Mouse (Mus musculus) embryonic fibroblast, embryonic 13.5 days (primary cell): ENCODE measurements at regions not wholly inside any gene's neighbourhood (a gene's known extent, or its start where the extent isn't known, plus 50 kb on each side); places are given as distances from the start of the nearest gene placed in this dataset.

Experiments
- H3K27ac ChIP-seq: 2 replicates; pipeline ENCODE4 v1.5.1; 2012; ENCODE audit warnings: low read length, control low read depth, inconsistent platforms; ENCODE audit not compliant: insufficient read depth
- H3K4me1 ChIP-seq: 2 replicates; pipeline ENCODE4 v1.6.1; 2011; ENCODE audit warnings: low read length; ENCODE audit not compliant: control insufficient read depth, insufficient read depth
- H3K4me3 ChIP-seq: 2 replicates; pipeline ENCODE4 v1.5.1; 2011; ENCODE audit warnings: mild to moderate bottlenecking, control low read depth, low read length; ENCODE audit not compliant: insufficient read depth
- CTCF ChIP-seq: IDR thresholded peaks from 2 replicates; pipeline ENCODE4 v1.5.1; 2011; ENCODE audit warnings: mild to moderate bottlenecking, control low read depth, low read length, moderate library complexity, borderline replicate concordance; ENCODE audit not compliant: insufficient read depth
- POLR2A ChIP-seq: IDR thresholded peaks from 2 replicates; pipeline ENCODE4 v1.6.1; 2011; ENCODE audit warnings: low read depth, mild to moderate bottlenecking, control low read depth, low read length, moderate library complexity

- Histone ChIP-seq H3K4me1 (no peaks in the 10 kb centered on the region), H3K4me3 (no peak overlapping the region), H3K27ac (no peak overlapping the region)
- TF ChIP-seq CTCF (no peak), POLR2A (no peak)
Measured at GRCm38 (mm10) chr13:82359442-82359841, 576.6 kb downstream of the Cetn3 start.

- H3K4me1 ChIP-seq = no peaks in the 10 kb centered on the region
- no peak overlapping the region for H3K4me3 ChIP-seq
- no peak for TF ChIP-seq CTCF
- no peak for TF ChIP-seq POLR2A
- no peak overlapping the region for H3K27ac ChIP-seq
Measured at GRCm38 (mm10) chr13:82360711-82361110, 577.8 kb downstream of the Cetn3 start.

- H3K4me1 ChIP-seq = no peaks in the 10 kb centered on the region
- H3K27ac ChIP-seq = no peak overlapping the region
- H3K4me3 ChIP-seq = no peak overlapping the region
- TF ChIP-seq CTCF (no peak), POLR2A (no peak)
Measured at GRCm38 (mm10) chr13:82361379-82361778, 578.5 kb downstream of the Cetn3 start.

- H3K4me3 ChIP-seq = no peak overlapping the region
- no peak overlapping the region for H3K27ac ChIP-seq
- H3K4me1 ChIP-seq = no peaks in the 10 kb centered on the region
- no peak for TF ChIP-seq POLR2A
- TF ChIP-seq CTCF = no peak
Measured at GRCm38 (mm10) chr13:82366768-82367167, 583.9 kb downstream of the Cetn3 start.

- TF ChIP-seq POLR2A (no peak), CTCF (no peak)
- Histone ChIP-seq H3K27ac (no peak overlapping the region), H3K4me1 (no peaks in the 10 kb centered on the region), H3K4me3 (no peak overlapping the region)
Measured at GRCm38 (mm10) chr13:82371579-82371978, 588.7 kb downstream of the Cetn3 start.

GRCm38 (mm10) chr13:82372612-82373011 is 589.7 kb downstream of the Cetn3 start:
- no peak overlapping the region for H3K4me3 ChIP-seq
- TF ChIP-seq POLR2A (no peak), CTCF (no peak)

GRCm38 (mm10) chr13:82392908-82393307 is 610.0 kb downstream of the Cetn3 start:
- Histone ChIP-seq H3K4me1 (no peaks in the 10 kb centered on the region), H3K27ac (no peak overlapping the region), H3K4me3 (no peak overlapping the region)
- no peak for TF ChIP-seq CTCF
- no peak for TF ChIP-seq POLR2A

More at GRCm38 (mm10) chr13:82372612-82373011, 589.7 kb downstream of the Cetn3 start:
- H3K27ac ChIP-seq = no peak overlapping the region
- H3K4me1 ChIP-seq = no peaks in the 10 kb centered on the region

GRCm38 (mm10) chr13:82393496-82393895 is 610.6 kb downstream of the Cetn3 start:
- Histone ChIP-seq H3K4me1 (no peaks in the 10 kb centered on the region), H3K27ac (no peak overlapping the region), H3K4me3 (no peak overlapping the region)
- no peak for TF ChIP-seq CTCF

GRCm38 (mm10) chr13:82413677-82414076 is 630.8 kb downstream of the Cetn3 start:
- Histone ChIP-seq H3K4me3 (no peak overlapping the region), H3K27ac (no peak overlapping the region), H3K4me1 (no peaks in the 10 kb centered on the region)
- no peak for TF ChIP-seq POLR2A
- no peak for TF ChIP-seq CTCF

GRCm38 (mm10) chr13:82420966-82421365 is 638.1 kb downstream of the Cetn3 start:
- Histone ChIP-seq H3K4me3 (no peak overlapping the region), H3K4me1 (no peaks in the 10 kb centered on the region), H3K27ac (no peak overlapping the region)
- TF ChIP-seq POLR2A (no peak), CTCF (no peak)
